Mouse (Mus musculus): ENCODE measurements around the gene Tmprss7.

DNA sequence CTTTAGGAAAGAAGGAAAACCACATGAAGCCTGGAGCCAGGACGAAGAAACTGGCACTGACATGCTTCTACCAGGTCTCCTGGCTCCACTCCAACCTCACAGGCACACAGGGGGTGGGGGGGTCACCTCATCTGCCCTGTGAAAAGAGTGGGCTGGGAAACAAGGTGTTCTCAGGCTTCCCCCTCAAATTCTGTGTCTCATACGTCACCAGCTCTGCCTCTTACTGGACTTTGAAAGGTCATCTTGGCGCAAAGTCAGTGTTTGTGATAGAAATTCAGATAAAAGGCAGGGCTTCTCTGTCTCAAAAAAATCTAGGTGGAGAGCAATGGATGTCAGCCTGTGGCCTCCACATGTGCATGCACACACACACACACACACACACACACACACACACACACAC, 52.2 kb downstream of the Tmprss7 start:
- no peak for TF ChIP-seq POLR2A (IDR thresholded peaks at IDR 0.05; ENCODE audit: low read depth, low read length)
- TF ChIP-seq CTCF (conservative IDR thresholded peaks at IDR 0.05; ENCODE audit: insufficient read depth, insufficient read length, low read depth, low read length), result no peak

Measured in kidney, adult 2 months (tissue).